Comparison of ENCODE assay signal across 23 mouse cellular contexts in the genomic region with DNA sequence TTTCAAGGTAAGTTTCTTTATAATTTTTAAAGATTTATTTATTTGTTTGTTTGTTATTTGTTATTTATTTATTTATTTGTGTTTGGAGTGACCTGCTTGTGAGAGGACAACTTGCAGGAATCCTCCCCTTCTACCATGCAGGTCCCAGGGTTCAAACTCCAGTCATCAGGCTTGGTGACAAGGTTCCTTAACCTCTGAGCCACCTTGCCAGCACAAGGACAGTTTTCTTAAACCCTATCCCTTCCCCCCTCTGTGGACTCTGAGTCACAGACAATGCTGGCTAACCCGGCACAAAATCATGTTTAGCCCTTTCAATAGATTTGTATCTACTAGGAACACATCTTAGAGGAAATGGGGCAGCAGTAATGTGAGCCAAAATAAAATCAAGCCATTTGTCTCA. TPM values are rescaled to one million over a fixed set of nuclear protein-coding genes. Genes with fewer than 3 reads are reported as not detected.
"Had no signal": no experiment of that assay in that cellular context is flagged by ENCODE, and none has a peak within 500 bp of the region (broad histone marks: within the 10 kb centered on the region; RNA-seq: fewer than 3 reads in every experiment).

No protein-coding gene starts in this region.

- H3K27me3 ChIP-seq: neural tube, embryonic 13.5 days; neural tube, embryonic 15.5 days; stomach, embryonic 15.5 days had no signal

- ATAC-seq: midbrain, embryonic 16.5 days had no signal

- H3K9me3 ChIP-seq: neural tube, embryonic 13.5 days; neural tube, embryonic 15.5 days; stomach, embryonic 15.5 days had no signal

- H3K9ac ChIP-seq: lung, embryonic 14.5 days; neural tube, embryonic 13.5 days; neural tube, embryonic 15.5 days; stomach, embryonic 15.5 days had no signal

- H3K27ac ChIP-seq: neural tube, embryonic 13.5 days; neural tube, embryonic 15.5 days; stomach, embryonic 15.5 days had no signal

- H3K4me3 ChIP-seq: myocyte; neural tube, embryonic 13.5 days; neural tube, embryonic 15.5 days; stomach, embryonic 15.5 days had no signal

- H3K4me2 ChIP-seq: lung, embryonic 14.5 days; midbrain, embryonic 11.5 days; neural tube, embryonic 13.5 days; neural tube, embryonic 15.5 days; stomach, embryonic 15.5 days had no signal

- H3K36me3 ChIP-seq: neural tube, embryonic 13.5 days; neural tube, embryonic 15.5 days; stomach, embryonic 15.5 days had no signal

- DNase-seq: lung, adult 18-20 months; lung, embryonic 14.5 days; lung, postnatal 10 days; lung, postnatal 4 days; midbrain, embryonic 14.5 days; retina, postnatal 1 day; right cerebral cortex, adult 18-20 months; right cerebral cortex, postnatal 25 days; right cerebral cortex, postnatal 4 days; thymus, adult 18-20 months; thymus, postnatal 14 days; thymus, postnatal 36 days had no signal

RNA-seq across cellular contexts. Expression of gene Tmigd1, which starts 18.6 kb away (rescaled TPM):
- total RNA-seq: megakaryocyte, adult 5-6 weeks had no signal
- polyA plus RNA-seq: liver, embryonic 16.5 days; midbrain, embryonic 11.5 days; midbrain, embryonic 16.5 days; myocyte; neural tube, embryonic 11.5 days; neural tube, embryonic 15.5 days; spleen, adult 2 months; testis, adult 2 months had no signal
